Mouse (Mus musculus) kidney, embryonic 14.5 days (tissue): Measurements from ENCODE around the gene Polrmt. TPM values are rescaled to one million over a fixed set of nuclear protein-coding genes. Genes with fewer than 3 reads are reported as not detected.

ENCODE experiments used
- ATAC-seq: fragments of 200-750 bp; cut with Nextera tagmentation; 2 replicates; pipeline ENCODE4 v1.8.0; 2017; ENCODE audit warnings: moderate number of reproducible peaks, mild to moderate bottlenecking, moderate TSS enrichment, moderate library complexity; ENCODE audit not compliant: low FRiP score, low TSS enrichment
- H3K27ac ChIP-seq: fragments of 300-500 bp; sonication (generic); 2 replicates; pipeline ENCODE4 v1.5.1; 2014; ENCODE audit warnings: low read depth, mild to moderate bottlenecking, low read length, moderate library complexity, mixed read lengths
- H3K27me3 ChIP-seq: fragments of 300-500 bp; sonication (generic); 2 replicates; pipeline ENCODE4 v1.6.1; 2014; ENCODE audit warnings: mild to moderate bottlenecking, low read length; ENCODE audit not compliant: control insufficient read depth, insufficient read depth
- H3K36me3 ChIP-seq: fragments of 300-500 bp; sonication (generic); 2 replicates; pipeline ENCODE4 v1.6.1; 2014; ENCODE audit warnings: low read length, mixed read lengths; ENCODE audit not compliant: control insufficient read depth, insufficient read depth
- H3K4me1 ChIP-seq: fragments of 300-500 bp; sonication (generic); 2 replicates; pipeline ENCODE4 v1.6.1; 2014; ENCODE audit warnings: low read length, mixed read lengths; ENCODE audit not compliant: control insufficient read depth, insufficient read depth
- H3K4me2 ChIP-seq: fragments of 300-500 bp; sonication (generic); replicated peaks from 2 replicates; pipeline ENCODE4 v1.6.1; 2014; ENCODE audit warnings: low read depth, mild to moderate bottlenecking, low read length
- H3K4me3 ChIP-seq: fragments of 300-500 bp; sonication (generic); 2 replicates; pipeline ENCODE4 v1.5.1; 2014; ENCODE audit warnings: mild to moderate bottlenecking, low read length
- H3K9ac ChIP-seq: fragments of 300-500 bp; sonication (generic); 2 replicates; pipeline ENCODE4 v1.6.1; 2014; ENCODE audit warnings: low read depth, mild to moderate bottlenecking, low read length, moderate library complexity
- H3K9me3 ChIP-seq: fragments of 300-500 bp; sonication (generic); 2 replicates; pipeline ENCODE4 v1.6.1; 2016; ENCODE audit warnings: low read length; ENCODE audit not compliant: control insufficient read depth
- WGBS: fragments of 180-500 bp; shearing (Covaris S2); extraction: QIAGEN DNeasy Blood & Tissue Kit; methylation state at CpG from one replicate; pipeline ENCODE4 v1.1.7; 2014; 5-methylcytosine and 5-hydroxymethylcytosine counted together
- polyA plus RNA-seq: library from polyadenylated mRNA; unstranded; fragments of >200 nt; fragmentation: Nextera tagmentation; extraction: Ambion mirVana; gene quantifications from 2 replicates; pipeline ENCODE4 v1.2.1, GENCODE M21; 2014

Polrmt gene
- polyA plus RNA-seq, 1 experiment from 2014 or later = 38.9 TPM

DNA sequence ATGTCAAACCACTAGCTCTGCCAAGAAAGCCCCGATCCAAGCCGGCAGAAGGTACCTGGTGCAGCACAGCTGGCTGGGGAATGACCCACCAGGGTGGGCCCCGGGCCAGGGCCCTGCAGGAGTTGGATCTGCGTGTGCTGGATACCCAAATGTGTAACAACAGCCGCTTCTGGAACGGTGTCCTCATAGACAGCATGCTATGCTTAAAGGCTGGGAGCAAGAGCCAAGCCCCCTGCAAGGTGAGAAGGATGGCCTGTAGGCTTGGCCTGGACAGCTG is 52.1 kb downstream of the Polrmt start:
- Histone ChIP-seq H3K4me1 (peaks cover 8% of the 10 kb centered on the region), H3K4me3 (no peak overlapping the region), H3K27ac (no peak overlapping the region), H3K4me2 (no peak overlapping the region), H3K9me3 (peaks cover 2% of the 10 kb centered on the region; the same call in 1 of the 2 replicates), H3K36me3 (peaks cover under 1% of the 10 kb centered on the region), H3K27me3 (no peaks in the 10 kb centered on the region), H3K9ac (no peak overlapping the region)
- 84% methylated on average over 6 of the region's 6 CpGs for WGBS
- no peak for ATAC-seq

DNA sequence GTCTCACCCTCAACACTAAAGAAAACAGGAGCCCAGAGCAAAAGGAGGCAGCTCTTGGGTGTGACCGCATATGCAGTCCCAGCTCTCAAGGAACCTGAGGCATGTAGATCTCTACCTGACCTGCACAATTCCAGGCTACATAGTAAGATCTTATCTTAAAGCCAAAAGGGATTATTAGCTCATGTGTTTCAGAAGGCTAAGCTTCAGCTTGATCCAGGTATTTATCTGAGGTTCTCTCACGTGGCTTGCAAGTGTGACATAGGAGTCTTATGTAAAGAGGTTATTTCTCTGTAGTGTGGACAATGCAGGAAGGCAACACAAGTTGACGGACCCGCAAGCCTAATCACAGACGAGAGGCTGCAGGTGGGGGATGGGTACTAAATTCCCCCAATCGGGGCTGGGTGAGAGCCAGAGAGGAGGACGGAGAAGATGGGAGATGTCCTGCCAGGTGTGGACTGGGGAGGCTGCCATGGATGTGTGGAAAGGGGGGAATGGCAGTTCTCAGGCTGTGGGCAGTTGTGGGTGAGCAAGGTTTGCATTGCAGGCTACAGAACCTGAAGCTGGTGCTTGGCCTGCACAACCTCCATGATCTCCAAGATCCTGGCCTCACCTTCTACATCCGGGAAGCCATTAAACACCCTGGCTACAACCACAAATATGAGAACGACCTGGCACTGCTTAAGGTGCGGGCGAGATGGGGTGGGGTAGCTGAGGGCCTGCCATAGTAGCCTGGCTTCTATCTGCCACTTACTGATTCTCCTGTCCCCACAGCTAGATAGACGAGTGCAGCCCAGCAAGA is 52.6 kb downstream of the Polrmt start:
- no peaks in the 10 kb centered on the region for H3K27me3 ChIP-seq
- no peak overlapping the region for H3K27ac ChIP-seq
- peaks cover 6% of the 10 kb centered on the region for H3K36me3 ChIP-seq
- WGBS = 72% methylated on average over 12 of the region's 12 CpGs
- no peak for ATAC-seq
- no peak overlapping the region for H3K4me2 ChIP-seq
- H3K4me3 ChIP-seq = no peak overlapping the region
- H3K9ac ChIP-seq = no peak overlapping the region
- peaks cover 2% of the 10 kb centered on the region; the same call in 1 of the 2 replicates for H3K9me3 ChIP-seq
- H3K4me1 ChIP-seq = peaks cover 8% of the 10 kb centered on the region

DNA sequence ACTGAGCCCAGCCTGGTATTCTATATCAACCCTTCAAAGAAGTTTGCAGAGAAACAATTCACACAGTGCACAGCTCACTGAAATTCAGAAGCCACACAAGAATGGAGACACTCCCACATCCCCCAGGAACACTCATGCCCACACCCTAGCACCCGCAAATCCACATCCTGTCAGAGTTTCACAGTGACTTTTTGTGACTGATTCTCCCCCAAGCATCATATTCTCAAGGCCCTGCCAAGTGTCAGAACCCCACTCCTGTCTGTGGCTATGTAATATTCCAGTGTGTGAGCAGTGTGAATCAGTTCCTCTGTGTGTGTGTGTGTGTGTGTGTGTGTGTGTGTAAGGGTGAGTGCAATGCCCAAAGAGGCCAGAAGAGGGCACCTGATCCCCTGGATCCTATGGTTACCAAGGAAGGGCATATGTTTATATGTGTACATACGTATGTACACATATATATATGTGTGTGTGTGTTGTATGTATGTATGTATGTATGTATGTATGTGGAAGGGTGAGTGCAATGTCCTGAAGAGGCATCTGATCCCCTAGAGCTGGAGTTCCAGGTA is 54.3 kb downstream of the Polrmt start:
- Histone ChIP-seq H3K9me3 (peaks cover 2% of the 10 kb centered on the region; the same call in 1 of the 2 replicates), H3K27me3 (no peaks in the 10 kb centered on the region), H3K4me2 (no peak overlapping the region), H3K36me3 (peaks cover 23% of the 10 kb centered on the region), H3K27ac (no peak overlapping the region), H3K9ac (no peak overlapping the region), H3K4me1 (peaks cover 8% of the 10 kb centered on the region), H3K4me3 (no peak overlapping the region)
- ATAC-seq = no peak
- 94% methylated on average over 2 of the region's 2 CpGs for WGBS

DNA sequence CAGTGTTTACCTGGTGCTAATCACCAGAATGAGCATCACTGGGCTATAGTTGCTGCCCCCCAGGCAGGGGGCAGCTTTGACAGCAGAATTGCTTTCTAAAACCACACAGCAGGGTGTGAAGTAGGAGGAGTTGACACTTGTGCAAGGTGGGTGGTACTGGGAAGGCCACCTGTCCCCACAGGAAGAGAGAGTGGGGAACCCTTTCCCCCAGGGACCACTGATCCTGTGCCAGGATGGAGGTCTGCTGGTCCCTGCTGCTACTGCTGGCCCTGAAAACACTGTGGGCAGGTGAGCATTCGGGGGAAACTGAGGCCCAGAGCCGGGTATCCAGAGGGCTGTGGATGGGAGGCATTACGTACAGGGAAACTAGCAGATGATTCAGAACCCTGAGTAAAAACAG is 57.2 kb downstream of the Polrmt start:
- Histone ChIP-seq H3K9me3 (peaks cover 2% of the 10 kb centered on the region; the same call in 1 of the 2 replicates), H3K4me1 (peaks cover 3% of the 10 kb centered on the region), H3K27me3 (no peaks in the 10 kb centered on the region), H3K27ac (no peak overlapping the region), H3K4me3 (no peak overlapping the region), H3K36me3 (peaks cover 52% of the 10 kb centered on the region), H3K9ac (no peak overlapping the region), H3K4me2 (no peak overlapping the region)
- ATAC-seq = no peak
- WGBS = 86% methylated on average over 3 of the region's 3 CpGs

DNA sequence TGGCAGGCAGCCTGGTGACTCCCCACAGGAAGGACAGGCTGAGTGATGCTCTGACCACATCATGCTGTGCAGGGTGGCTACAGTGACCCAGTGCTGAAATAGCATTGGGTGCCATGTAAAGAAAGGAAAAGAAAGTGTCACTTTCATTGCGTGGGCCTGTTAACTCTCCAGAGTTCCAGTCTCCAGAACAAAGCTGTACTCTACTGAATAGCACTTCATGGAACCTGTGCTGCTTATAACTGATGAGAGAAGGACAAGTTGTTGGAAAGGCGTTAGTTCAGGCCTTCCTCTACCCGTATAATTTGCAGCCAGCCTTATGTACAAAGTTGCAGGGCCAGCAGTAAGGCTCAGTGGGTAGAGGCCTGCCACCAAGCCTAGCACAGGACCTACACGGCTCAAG is 57.7 kb downstream of the Polrmt start, which contains the start of gene Gzmm:
Gene Gzmm (plus strand): TSS at position 301 of the 400 bp plus-strand sequence.
- Histone ChIP-seq H3K4me1 (peaks cover 8% of the 10 kb centered on the region), H3K27ac (no peak within 1 kb of the TSS), H3K4me3 (no peak within 1 kb of the TSS), H3K36me3 (peaks cover 55% of the 10 kb centered on the region), H3K4me2 (no peak within 1 kb of the TSS), H3K9ac (no peak within 1 kb of the TSS), H3K27me3 (no peaks in the 10 kb centered on the region), H3K9me3 (peaks cover 2% of the 10 kb centered on the region; the same call in 1 of the 2 replicates)
- no peak for ATAC-seq
- WGBS = 71% methylated on average over 4 of the region's 4 CpGs

DNA sequence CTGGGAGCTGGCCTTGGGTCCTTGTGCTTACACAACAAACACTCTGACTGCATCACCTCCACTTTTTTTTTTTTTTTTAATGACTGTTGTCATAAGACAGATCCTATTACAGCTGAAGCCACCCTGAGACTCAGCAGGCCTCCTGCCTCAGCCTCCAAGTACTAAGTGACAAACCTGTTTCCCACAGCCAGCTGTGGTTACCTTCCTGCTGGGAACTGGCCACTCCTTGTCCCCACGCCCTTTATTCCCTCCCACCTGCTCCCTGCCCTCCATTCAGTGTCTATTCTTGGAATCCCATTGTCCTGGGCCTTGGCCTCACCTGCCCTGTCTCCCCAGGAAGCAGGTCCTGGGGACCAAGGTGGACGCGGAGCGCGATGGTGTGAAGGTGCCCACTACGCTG is 58.9 kb downstream of the Polrmt start:
- Histone ChIP-seq H3K4me3 (no peak overlapping the region), H3K9me3 (peaks cover 2% of the 10 kb centered on the region; the same call in 1 of the 2 replicates), H3K27me3 (no peaks in the 10 kb centered on the region), H3K27ac (no peak overlapping the region), H3K36me3 (peaks cover 55% of the 10 kb centered on the region), H3K4me2 (no peak overlapping the region), H3K9ac (no peak overlapping the region), H3K4me1 (peaks cover 16% of the 10 kb centered on the region)
- ATAC-seq = no peak
- WGBS = 95% methylated on average over 6 of the region's 6 CpGs

DNA sequence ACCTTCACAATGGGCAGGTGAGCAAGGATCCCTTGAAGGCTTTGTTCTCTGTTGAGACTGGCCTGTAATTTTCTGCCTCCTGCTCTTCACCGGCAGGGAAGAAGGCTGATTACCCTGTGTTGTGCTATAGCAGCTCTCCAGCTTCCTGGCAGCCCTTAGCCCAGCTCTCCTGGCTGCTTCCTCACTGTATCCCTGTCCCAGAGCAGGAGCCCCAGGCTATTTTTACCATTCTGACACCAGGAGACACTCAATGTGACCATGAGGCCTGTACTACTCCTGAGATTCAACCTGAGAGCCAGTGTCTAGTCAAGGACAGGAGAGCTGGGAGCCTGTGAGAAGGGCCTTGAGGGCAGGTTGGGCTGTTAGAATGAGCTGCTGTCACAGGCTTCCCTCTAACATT is 59.7 kb downstream of the Polrmt start:
- WGBS = 94% methylated on average over 1 of the region's 1 CpGs
- ATAC-seq = no peak
- H3K4me1 ChIP-seq = peaks cover 16% of the 10 kb centered on the region
- H3K27me3 ChIP-seq = no peaks in the 10 kb centered on the region
- no peak overlapping the region for H3K27ac ChIP-seq
- H3K9me3 ChIP-seq = no peaks in the 10 kb centered on the region; the same call in 1 of the 2 replicates
- H3K4me3 ChIP-seq = no peak overlapping the region
- H3K4me2 ChIP-seq = no peak overlapping the region
- peaks cover 55% of the 10 kb centered on the region for H3K36me3 ChIP-seq
- H3K9ac ChIP-seq = no peak overlapping the region

DNA sequence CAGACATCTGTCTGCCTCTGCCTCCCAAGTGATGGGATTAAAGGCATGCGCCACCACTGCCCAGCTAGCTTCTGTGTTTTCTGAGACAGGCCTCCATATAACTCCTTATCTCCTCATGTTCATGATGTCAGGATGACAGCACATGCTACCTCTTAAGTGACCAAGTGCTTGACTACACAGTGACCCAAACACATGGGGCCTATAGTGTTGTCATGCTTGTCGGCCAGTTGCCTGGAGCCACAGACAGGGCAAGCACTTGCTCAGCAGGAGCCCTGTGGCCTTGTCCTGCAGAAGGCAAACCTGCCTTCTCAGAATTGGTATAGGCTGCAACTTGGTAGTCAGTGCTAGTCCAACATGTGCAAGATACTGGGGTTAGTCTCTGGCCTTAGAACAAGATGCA is 60.2 kb downstream of the Polrmt start:
- no peak overlapping the region for H3K4me3 ChIP-seq
- no peak overlapping the region for H3K4me2 ChIP-seq
- 87% methylated on average over 2 of the region's 2 CpGs for WGBS
- no peaks in the 10 kb centered on the region for H3K9me3 ChIP-seq
- no peak for ATAC-seq
- peaks cover 55% of the 10 kb centered on the region for H3K36me3 ChIP-seq
- peaks cover 17% of the 10 kb centered on the region for H3K4me1 ChIP-seq
- H3K27me3 ChIP-seq = no peaks in the 10 kb centered on the region
- H3K27ac ChIP-seq = no peak overlapping the region
- H3K9ac ChIP-seq = no peak overlapping the region
